17 mouse cellular contexts compared by ENCODE assay signal in the genomic region with DNA sequence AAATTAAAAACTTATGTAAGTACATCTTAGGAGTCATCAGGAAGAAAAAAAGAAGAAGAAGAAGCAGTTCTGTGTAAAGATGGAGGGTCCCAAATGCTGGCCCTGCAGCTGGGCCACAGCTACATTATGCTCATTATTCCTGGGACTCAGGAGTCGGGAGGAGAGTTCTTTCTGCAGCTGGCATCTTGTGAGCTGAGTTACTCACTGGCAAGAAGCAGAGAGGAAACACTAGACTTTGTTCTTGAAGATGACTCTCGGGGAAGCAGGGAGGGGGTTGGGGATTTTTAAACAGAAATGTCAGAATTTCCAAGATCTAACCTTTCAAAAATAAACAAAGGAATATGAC.
DNase-seq lines count a peak whose midpoint lies in the region; ATAC-seq and TF ChIP-seq lines count a peak whose summit lies in the region.
"Had no signal": no experiment of that assay in that cellular context is flagged by ENCODE, and none has a peak within 500 bp of the region (broad histone marks: within the 10 kb centered on the region; RNA-seq: fewer than 3 reads in every experiment).

No protein-coding gene starts in this region.

- no peak for TF ChIP-seq CTCF in kidney, adult 2 months (conservative IDR thresholded peaks at IDR 0.05; ENCODE audit: insufficient read depth, insufficient read length, low read depth, low read length)

- no peak overlapping the region for H3K4me2 ChIP-seq in embryonic facial prominence, embryonic 14.5 days (ENCODE audit: low read depth, low read length)
- no peak overlapping the region; the same call in 1 of the 2 replicates for H3K4me2 ChIP-seq in hindbrain, embryonic 12.5 days (replicated peaks)
- peak overlapping the region; percentile 4; the same call in 1 of the 2 replicates for H3K4me2 ChIP-seq in midbrain, embryonic 14.5 days (ENCODE audit: low read length)
- H3K4me2 ChIP-seq: kidney, embryonic 15.5 days had no signal

- ATAC-seq in embryonic facial prominence, embryonic 14.5 days (ENCODE audit: low read depth) = no peak
- peak; percentile 57; the same call in 1 of the 2 replicates for ATAC-seq in hindbrain, embryonic 12.5 days (ENCODE audit: low FRiP score)
- no peak; the same call in 1 of the 2 replicates for ATAC-seq in midbrain, embryonic 14.5 days (ENCODE audit: low FRiP score, low TSS enrichment)

- 11% methylated on average over 2 of the region's 2 CpGs for WGBS in embryonic facial prominence, embryonic 14.5 days
- WGBS in hindbrain, embryonic 12.5 days = 9% methylated on average over 2 of the region's 2 CpGs
- 5% methylated on average over 2 of the region's 2 CpGs for WGBS in midbrain, embryonic 14.5 days
- 22% methylated on average over 2 of the region's 2 CpGs for WGBS in kidney, adult 2 months

- no peaks in the 10 kb centered on the region for H3K4me1 ChIP-seq in embryonic facial prominence, embryonic 14.5 days (ENCODE audit: control insufficient read depth, insufficient read depth, low read length)
- peaks cover 6% of the 10 kb centered on the region; the same call in 1 of the 2 replicates for H3K4me1 ChIP-seq in hindbrain, embryonic 12.5 days
- no peaks in the 10 kb centered on the region for H3K4me1 ChIP-seq in midbrain, embryonic 14.5 days (ENCODE audit: control insufficient read depth, insufficient read depth, low read length)
- H3K4me1 ChIP-seq in kidney, adult 2 months (ENCODE audit: control insufficient read depth, insufficient read depth, low read length) = no peaks in the 10 kb centered on the region
- H3K4me1 ChIP-seq: kidney, embryonic 15.5 days had no signal

- H3K9ac ChIP-seq in embryonic facial prominence, embryonic 14.5 days (ENCODE audit: low read depth, low read length) = no peak overlapping the region
- no peak overlapping the region for H3K9ac ChIP-seq in hindbrain, embryonic 12.5 days
- no peak overlapping the region for H3K9ac ChIP-seq in midbrain, embryonic 14.5 days (replicated peaks; ENCODE audit: low read length)
- H3K9ac ChIP-seq: kidney, embryonic 15.5 days had no signal

- no peak overlapping the region for H3K27ac ChIP-seq in embryonic facial prominence, embryonic 14.5 days (replicated peaks; ENCODE audit: low read depth, low read length)
- H3K27ac ChIP-seq in hindbrain, embryonic 12.5 days = peak overlapping the region; percentile 76
- H3K27ac ChIP-seq in midbrain, embryonic 14.5 days (replicated peaks; ENCODE audit: low read depth, low read length) = peak overlapping the region; percentile 75
- no peak overlapping the region for H3K27ac ChIP-seq in kidney, adult 2 months (ENCODE audit: insufficient read depth, low read depth, low read length)
- H3K27ac ChIP-seq: heart, adult 2 months; kidney, embryonic 15.5 days had no signal

- TF ChIP-seq POLR2A in kidney, adult 2 months (IDR thresholded peaks at IDR 0.05; ENCODE audit: low read depth, low read length) = no peak

- DNase-seq in brain, adult 2 months (ENCODE audit: low read depth, low spot score) = peak; percentile 47
- peak; percentile 13 for DNase-seq in embryonic facial prominence, embryonic 14.5 days (ENCODE audit: low spot score)
- DNase-seq in midbrain, embryonic 14.5 days = peak; percentile 48
- no peak for DNase-seq in kidney, adult 2 months
- no peak for DNase-seq in gastrocnemius, postnatal 10 days
- DNase-seq in spleen, adult 12 weeks (ENCODE audit: low spot score) = no peak
- no peak for DNase-seq in cerebellum, adult 9-11 months
- DNase-seq: adrenal gland, postnatal 14 days; B cell, adult 2 months; cerebellum, adult 11 months; heart, adult 2 months; heart, postnatal 4 days; lung, postnatal 4 days; right cerebral cortex, postnatal 14 days; thymus, adult 2 months had no signal

- no peak overlapping the region for H3K4me3 ChIP-seq in embryonic facial prominence, embryonic 14.5 days (ENCODE audit: low read depth, low read length)
- no peak overlapping the region for H3K4me3 ChIP-seq in hindbrain, embryonic 12.5 days
- H3K4me3 ChIP-seq in midbrain, embryonic 14.5 days (replicated peaks; ENCODE audit: low read depth, low read length) = no peak overlapping the region
- no peak overlapping the region for H3K4me3 ChIP-seq in kidney, adult 2 months (ENCODE audit: insufficient read depth, low read depth, low read length)
- H3K4me3 ChIP-seq: heart, adult 2 months; kidney, embryonic 15.5 days had no signal

- no peaks in the 10 kb centered on the region for H3K36me3 ChIP-seq in embryonic facial prominence, embryonic 14.5 days (ENCODE audit: control insufficient read depth, insufficient read depth, low read length)
- H3K36me3 ChIP-seq in hindbrain, embryonic 12.5 days = no peaks in the 10 kb centered on the region
- no peaks in the 10 kb centered on the region for H3K36me3 ChIP-seq in midbrain, embryonic 14.5 days (ENCODE audit: control insufficient read depth, insufficient read depth, low read length)
- H3K36me3 ChIP-seq in kidney, adult 2 months (ENCODE audit: control insufficient read depth, insufficient read depth, low read length) = no peaks in the 10 kb centered on the region
- H3K36me3 ChIP-seq: kidney, embryonic 15.5 days had no signal

- H3K27me3 ChIP-seq in embryonic facial prominence, embryonic 14.5 days (replicated peaks; ENCODE audit: control insufficient read depth, insufficient read depth, low read length) = no peaks in the 10 kb centered on the region
- H3K27me3 ChIP-seq in hindbrain, embryonic 12.5 days = no peaks in the 10 kb centered on the region
- no peaks in the 10 kb centered on the region for H3K27me3 ChIP-seq in midbrain, embryonic 14.5 days (ENCODE audit: control insufficient read depth, insufficient read depth, low read length)
- H3K27me3 ChIP-seq in kidney, adult 2 months (replicated peaks; ENCODE audit: control insufficient read depth, insufficient read depth, low read length) = no peaks in the 10 kb centered on the region
- H3K27me3 ChIP-seq: kidney, embryonic 15.5 days had no signal

- no peaks in the 10 kb centered on the region for H3K9me3 ChIP-seq in embryonic facial prominence, embryonic 14.5 days (ENCODE audit: control insufficient read depth, low read length)
- no peaks in the 10 kb centered on the region for H3K9me3 ChIP-seq in hindbrain, embryonic 12.5 days (replicated peaks)
- no peaks in the 10 kb centered on the region for H3K9me3 ChIP-seq in midbrain, embryonic 14.5 days (ENCODE audit: control insufficient read depth, low read length)
- H3K9me3 ChIP-seq: kidney, embryonic 15.5 days had no signal

Comparison
In these comparisons a context has a peak if more than half of its experiments do, and no peak if none do; other contexts are left out.
1. DNase-seq: peak in brain, adult 2 months (single experiment), embryonic facial prominence, embryonic 14.5 days (single experiment) and midbrain, embryonic 14.5 days (single experiment); none in kidney, adult 2 months (single experiment), gastrocnemius, postnatal 10 days (single experiment), spleen, adult 12 weeks (single experiment) and cerebellum, adult 9-11 months (single experiment).
2. H3K27ac ChIP-seq: peak in hindbrain, embryonic 12.5 days (single experiment) and midbrain, embryonic 14.5 days (single experiment); none in embryonic facial prominence, embryonic 14.5 days (single experiment) and kidney, adult 2 months (single experiment).